Mouse (Mus musculus) embryonic fibroblast, embryonic 13.5 days (primary cell): ENCODE data around the gene Napsa.

Source experiments
- CTCF ChIP-seq: IDR thresholded peaks from 2 replicates; pipeline ENCODE4 v1.5.1; 2011; ENCODE audit warnings: mild to moderate bottlenecking, control low read depth, low read length, moderate library complexity, borderline replicate concordance; ENCODE audit not compliant: insufficient read depth
- POLR2A ChIP-seq: IDR thresholded peaks from 2 replicates; pipeline ENCODE4 v1.6.1; 2011; ENCODE audit warnings: low read depth, mild to moderate bottlenecking, control low read depth, low read length, moderate library complexity

DNA sequence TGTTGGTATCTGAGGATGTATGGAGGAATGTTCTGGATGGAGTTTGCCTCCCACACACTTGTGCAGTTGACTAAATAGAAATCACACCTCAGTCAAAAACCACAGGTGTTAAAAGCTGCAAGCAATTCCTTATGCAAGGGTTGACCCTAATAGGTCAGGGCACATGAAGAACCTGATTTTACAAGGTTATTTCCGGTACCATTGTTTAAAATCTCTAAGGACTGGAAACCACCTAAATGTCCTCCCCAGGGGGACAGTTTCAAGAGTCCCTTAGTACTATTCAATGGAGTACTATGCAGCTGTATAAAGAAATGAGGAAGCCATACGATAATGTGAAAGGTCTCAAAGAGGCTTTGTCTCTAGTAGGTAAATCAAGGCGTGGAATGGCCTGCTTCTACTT is 25.9 kb upstream of the Napsa start:
- TF ChIP-seq CTCF (no peak), POLR2A (no peak)
